Mouse (Mus musculus): Measurements from ENCODE around the gene Smco2. TPM values are rescaled to one million over a fixed set of nuclear protein-coding genes. Genes with fewer than 3 reads are reported as not detected.

Smco2 gene
- total RNA-seq, 2 experiments from 2014 or later = not detected

Other genes starting within 250 kb of the Smco2 start
- gene Med21, start 207.6 kb upstream of the Smco2 start, total RNA-seq (2014; fragmentation: Nextera tagmentation) = 214 and 275 TPM in 2 replicates
- 240 and 246 TPM in 2 replicates for gene Med21, start 207.6 kb upstream of the Smco2 start, total RNA-seq (2017)
- 73.5 and 89.1 TPM in 2 replicates for gene Tm7sf3, start 207.3 kb upstream of the Smco2 start, total RNA-seq (2014; fragmentation: Nextera tagmentation)
- 104 and 107 TPM in 2 replicates for gene Tm7sf3, start 207.3 kb upstream of the Smco2 start, total RNA-seq (2017)
- 1.9 and 5.9 TPM in 2 replicates for gene Stk38l, start 125.1 kb upstream of the Smco2 start, total RNA-seq (2014; fragmentation: Nextera tagmentation)
- gene Stk38l, start 125.1 kb upstream of the Smco2 start, total RNA-seq (2017) = 1.2 and 6.1 TPM in 2 replicates
- not detected in 2 replicates for gene Arntl2, start 54.0 kb upstream of the Smco2 start, total RNA-seq (2014; fragmentation: Nextera tagmentation)
- gene Arntl2, start 54.0 kb upstream of the Smco2 start, total RNA-seq (2017) = not detected in 2 replicates
- gene Ppfibp1, start 38.4 kb downstream of the Smco2 start, total RNA-seq (2014; fragmentation: Nextera tagmentation) = 10.4 and 21.0 TPM in 2 replicates
- 11.1 and 18.4 TPM in 2 replicates for gene Ppfibp1, start 38.4 kb downstream of the Smco2 start, total RNA-seq (2017)
- gene 1700034J05Rik, start 104.3 kb downstream of the Smco2 start, total RNA-seq (2014; fragmentation: Nextera tagmentation) = not detected in 2 replicates
- gene 1700034J05Rik, start 104.3 kb downstream of the Smco2 start, total RNA-seq (2017) = not detected in 2 replicates
- 0.75 and 1.3 TPM in 2 replicates for gene Rep15, start 182.5 kb downstream of the Smco2 start, total RNA-seq (2014; fragmentation: Nextera tagmentation)
- gene Rep15, start 182.5 kb downstream of the Smco2 start, total RNA-seq (2017) = not detected in 2 replicates
- gene Mrps35, start 192.7 kb downstream of the Smco2 start, total RNA-seq (2014; fragmentation: Nextera tagmentation) = 86.0 and 145 TPM in 2 replicates
- gene Mrps35, start 192.7 kb downstream of the Smco2 start, total RNA-seq (2017) = 80.5 and 86.9 TPM in 2 replicates
- gene Mansc4, start 236.9 kb downstream of the Smco2 start, total RNA-seq (2014; fragmentation: Nextera tagmentation) = not detected in 2 replicates
- not detected in 2 replicates for gene Mansc4, start 236.9 kb downstream of the Smco2 start, total RNA-seq (2017)
- 6.5 and 14.0 TPM in 2 replicates for gene Klhl42, start 241.3 kb downstream of the Smco2 start, total RNA-seq (2014; fragmentation: Nextera tagmentation)
- gene Klhl42, start 241.3 kb downstream of the Smco2 start, total RNA-seq (2017) = 5.9 and 7.7 TPM in 2 replicates